Mouse (Mus musculus) heart, embryonic 16.5 days (tissue): ENCODE measurements at regions not wholly inside any gene's neighbourhood (a gene's known extent, or its start where the extent isn't known, plus 50 kb on each side); places are given as distances from the start of the nearest gene placed in this dataset.

ENCODE experiments used
- ATAC-seq: fragments of 200-750 bp; cut with Nextera tagmentation; replicated peaks from 2 replicates; pipeline ENCODE4 v1.8.0; 2017; ENCODE audit warnings: moderate number of reproducible peaks; ENCODE audit not compliant: insufficient read depth, low FRiP score; ENCODE audit errors: extremely low read depth
- H3K27ac ChIP-seq: fragments of 300-500 bp; sonication (generic); 2 replicates; pipeline ENCODE4 v1.5.1; 2014; ENCODE audit warnings: mild to moderate bottlenecking, low read length, control low read depth, moderate library complexity
- H3K27me3 ChIP-seq: fragments of 300-500 bp; sonication (generic); 2 replicates; pipeline ENCODE4 v1.6.1; 2014; ENCODE audit warnings: low read length, mixed read lengths; ENCODE audit not compliant: control insufficient read depth, insufficient read depth
- H3K36me3 ChIP-seq: fragments of 300-500 bp; sonication (generic); 2 replicates; pipeline ENCODE4 v1.6.1; 2014; ENCODE audit not compliant: control insufficient read depth, insufficient read depth
- H3K4me1 ChIP-seq: fragments of 300-500 bp; sonication (generic); 2 replicates; pipeline ENCODE4 v1.6.1; 2014; ENCODE audit warnings: low read length, mixed read lengths; ENCODE audit not compliant: control insufficient read depth, insufficient read depth
- H3K4me2 ChIP-seq: fragments of 300-500 bp; sonication (generic); 2 replicates; pipeline ENCODE4 v1.6.1; 2014; ENCODE audit warnings: low read depth, mild to moderate bottlenecking, control low read depth, low read length
- H3K4me3 ChIP-seq: fragments of 300-500 bp; sonication (generic); 2 replicates; pipeline ENCODE4 v1.5.1; 2014; ENCODE audit warnings: mild to moderate bottlenecking, control low read depth, low read length
- H3K9ac ChIP-seq: fragments of 300-500 bp; sonication (generic); 2 replicates; pipeline ENCODE4 v1.6.1; 2014; ENCODE audit warnings: low read length, control low read depth
- H3K9me3 ChIP-seq: fragments of 300-500 bp; sonication (generic); replicated peaks from 2 replicates; pipeline ENCODE4 v1.6.1; 2016; ENCODE audit warnings: low read length; ENCODE audit not compliant: control insufficient read depth
- WGBS: fragments of 180-500 bp; shearing (Covaris S2); extraction: QIAGEN DNeasy Blood & Tissue Kit; methylation state at CpG from one replicate; pipeline ENCODE4 v1.1.7; 2014; 5-methylcytosine and 5-hydroxymethylcytosine counted together

- no peak overlapping the region for H3K9ac ChIP-seq
- no peaks in the 10 kb centered on the region for H3K27me3 ChIP-seq
These were observed 352.4 kb downstream of the Arl4a start for GRCm38 (mm10) chr12:39685399-39685798.

GRCm38 (mm10) chr12:39682121-39682520 lies 355.7 kb downstream of the Arl4a start:
- Histone ChIP-seq H3K4me1 (no peaks in the 10 kb centered on the region), H3K4me2 (no peak overlapping the region), H3K27me3 (no peaks in the 10 kb centered on the region), H3K9ac (no peak overlapping the region), H3K27ac (no peak overlapping the region), H3K36me3 (no peaks in the 10 kb centered on the region), H3K9me3 (no peaks in the 10 kb centered on the region), H3K4me3 (no peak overlapping the region)
- no peak for ATAC-seq
- WGBS: 66% methylated on average over 1 of the region's 1 CpGs

More at GRCm38 (mm10) chr12:39685399-39685798, 352.4 kb downstream of the Arl4a start:
- Histone ChIP-seq H3K4me2 (no peak overlapping the region), H3K27ac (no peak overlapping the region), H3K9me3 (no peaks in the 10 kb centered on the region), H3K36me3 (no peaks in the 10 kb centered on the region), H3K4me3 (no peak overlapping the region), H3K4me1 (no peaks in the 10 kb centered on the region)
- ATAC-seq: no peak

- Histone ChIP-seq H3K36me3 (no peaks in the 10 kb centered on the region), H3K9ac (no peak overlapping the region), H3K9me3 (no peaks in the 10 kb centered on the region), H3K27ac (no peak overlapping the region), H3K4me2 (no peak overlapping the region), H3K27me3 (no peaks in the 10 kb centered on the region), H3K4me3 (no peak overlapping the region), H3K4me1 (no peaks in the 10 kb centered on the region)
- WGBS: 73% methylated on average over 2 of the region's 2 CpGs
- ATAC-seq: no peak
These were observed 362.2 kb downstream of the Arl4a start for GRCm38 (mm10) chr12:39675608-39676007.

GRCm38 (mm10) chr12:39667701-39668100 lies 370.1 kb downstream of the Arl4a start:
- no peak overlapping the region for H3K4me3 ChIP-seq
- no peak for ATAC-seq
- no peaks in the 10 kb centered on the region for H3K4me1 ChIP-seq
- WGBS: 73% methylated on average over 2 of the region's 2 CpGs
- no peaks in the 10 kb centered on the region for H3K27me3 ChIP-seq
- no peak overlapping the region for H3K27ac ChIP-seq
- no peak overlapping the region for H3K4me2 ChIP-seq
- H3K9ac ChIP-seq: no peak overlapping the region
- H3K36me3 ChIP-seq: no peaks in the 10 kb centered on the region
- H3K9me3 ChIP-seq: no peaks in the 10 kb centered on the region

GRCm38 (mm10) chr12:39665448-39665847 lies 372.4 kb downstream of the Arl4a start:
- Histone ChIP-seq H3K4me3 (no peak overlapping the region), H3K36me3 (no peaks in the 10 kb centered on the region), H3K27me3 (no peaks in the 10 kb centered on the region), H3K27ac (no peak overlapping the region), H3K9me3 (no peaks in the 10 kb centered on the region), H3K4me2 (no peak overlapping the region), H3K9ac (no peak overlapping the region), H3K4me1 (no peaks in the 10 kb centered on the region)
- 6% methylated on average over 4 of the region's 4 CpGs for WGBS
- ATAC-seq: peak; percentile 78; the same call in 1 of the 2 replicates

GRCm38 (mm10) chr12:39660420-39660819 lies 377.4 kb downstream of the Arl4a start:
- Histone ChIP-seq H3K4me2 (no peak overlapping the region), H3K4me1 (no peaks in the 10 kb centered on the region), H3K9ac (no peak overlapping the region), H3K9me3 (no peaks in the 10 kb centered on the region), H3K4me3 (no peak overlapping the region), H3K27me3 (no peaks in the 10 kb centered on the region), H3K36me3 (no peaks in the 10 kb centered on the region), H3K27ac (no peak overlapping the region)
- WGBS: 36% methylated on average over 4 of the region's 4 CpGs
- ATAC-seq: no peak

GRCm38 (mm10) chr12:39656606-39657005 lies 381.2 kb downstream of the Arl4a start:
- H3K9ac ChIP-seq: no peak overlapping the region
- H3K4me1 ChIP-seq: no peaks in the 10 kb centered on the region
- H3K9me3 ChIP-seq: no peaks in the 10 kb centered on the region
- H3K27ac ChIP-seq: no peak overlapping the region
- H3K36me3 ChIP-seq: no peaks in the 10 kb centered on the region
- H3K4me3 ChIP-seq: no peak overlapping the region
- ATAC-seq: no peak
- no peak overlapping the region for H3K4me2 ChIP-seq
- H3K27me3 ChIP-seq: no peaks in the 10 kb centered on the region

GRCm38 (mm10) chr12:39648952-39649351 lies 388.9 kb downstream of the Arl4a start:
- Histone ChIP-seq H3K4me3 (no peak overlapping the region), H3K27me3 (no peaks in the 10 kb centered on the region), H3K9me3 (no peaks in the 10 kb centered on the region), H3K27ac (no peak overlapping the region), H3K4me2 (no peak overlapping the region), H3K36me3 (no peaks in the 10 kb centered on the region), H3K9ac (no peak overlapping the region), H3K4me1 (no peaks in the 10 kb centered on the region)
- ATAC-seq: no peak

- no peak overlapping the region for H3K27ac ChIP-seq
- WGBS: 87% methylated on average over 3 of the region's 3 CpGs
- ATAC-seq: no peak
These were observed 391.3 kb downstream of the Arl4a start for GRCm38 (mm10) chr12:39646556-39646955.

GRCm38 (mm10) chr12:39645581-39645980 lies 392.2 kb downstream of the Arl4a start:
- no peak for ATAC-seq
- no peak overlapping the region for H3K9ac ChIP-seq
- WGBS: 76% methylated on average over 4 of the region's 4 CpGs
- H3K27me3 ChIP-seq: no peaks in the 10 kb centered on the region
- no peaks in the 10 kb centered on the region for H3K9me3 ChIP-seq
- no peak overlapping the region for H3K27ac ChIP-seq
- no peaks in the 10 kb centered on the region for H3K4me1 ChIP-seq
- no peaks in the 10 kb centered on the region for H3K36me3 ChIP-seq
- no peak overlapping the region for H3K4me2 ChIP-seq
- H3K4me3 ChIP-seq: no peak overlapping the region

More at GRCm38 (mm10) chr12:39646556-39646955, 391.3 kb downstream of the Arl4a start:
- H3K9ac ChIP-seq: no peak overlapping the region
- H3K36me3 ChIP-seq: no peaks in the 10 kb centered on the region
- no peak overlapping the region for H3K4me3 ChIP-seq
- H3K9me3 ChIP-seq: no peaks in the 10 kb centered on the region
- H3K4me2 ChIP-seq: no peak overlapping the region
- H3K27me3 ChIP-seq: no peaks in the 10 kb centered on the region
- H3K4me1 ChIP-seq: no peaks in the 10 kb centered on the region
